Mouse (Mus musculus) cerebellum, adult 2 months (tissue): ENCODE measurements around the gene Rexo1.

ENCODE experiments used
- CTCF ChIP-seq: fragments of 200-500 bp; IDR thresholded peaks from 2 replicates; pipeline ENCODE4 v1.5.1; 2011; ENCODE audit warnings: low read depth, mild to moderate bottlenecking, control low read depth, low read length, moderate library complexity, borderline replicate concordance; ENCODE audit not compliant: insufficient read depth
- POLR2A ChIP-seq: fragments of 200-500 bp; IDR thresholded peaks from 2 replicates; pipeline ENCODE4 v1.6.1; 2011; ENCODE audit warnings: low read length, control low read depth, borderline replicate concordance; ENCODE audit not compliant: insufficient read depth

- TF ChIP-seq POLR2A (no peak), CTCF (peak; percentile 78)
Observed at GRCm38 (mm10) chr10:80506222-80506621, 55.1 kb downstream of the Rexo1 start.
